Mouse (Mus musculus) T-cell, adult 2 months (primary cell): ENCODE results near the gene Ltf.

Experiments used
- DNase-seq: peaks from one replicate; pipeline ENCODE4 v3.0.0; 2022; ENCODE audit warnings: low spot score

Gene Ltf

DNA sequence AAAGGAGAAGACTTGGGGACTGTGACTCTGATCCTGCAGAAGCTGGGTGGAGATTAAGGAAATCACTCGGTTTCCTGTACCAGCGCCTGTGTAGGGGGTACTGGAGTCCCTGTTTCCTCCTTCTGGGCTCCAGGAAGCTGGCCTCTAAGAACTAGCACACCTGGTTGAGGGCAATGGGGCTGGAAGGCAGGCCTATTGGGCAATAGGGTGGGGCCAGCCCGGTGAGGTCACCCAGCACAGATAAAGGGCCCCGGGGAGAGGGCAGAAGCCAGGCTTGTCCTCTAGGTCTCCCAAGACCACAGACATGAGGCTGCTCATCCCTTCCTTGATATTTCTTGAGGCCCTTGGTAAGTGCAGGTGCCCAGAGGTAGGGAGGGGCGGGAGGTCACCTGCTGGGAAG is at the start of gene Ltf:
Gene Ltf, plus strand, starts transcription at position 250 of the 400 bp plus-strand sequence.
- DNase-seq = no peak

DNA sequence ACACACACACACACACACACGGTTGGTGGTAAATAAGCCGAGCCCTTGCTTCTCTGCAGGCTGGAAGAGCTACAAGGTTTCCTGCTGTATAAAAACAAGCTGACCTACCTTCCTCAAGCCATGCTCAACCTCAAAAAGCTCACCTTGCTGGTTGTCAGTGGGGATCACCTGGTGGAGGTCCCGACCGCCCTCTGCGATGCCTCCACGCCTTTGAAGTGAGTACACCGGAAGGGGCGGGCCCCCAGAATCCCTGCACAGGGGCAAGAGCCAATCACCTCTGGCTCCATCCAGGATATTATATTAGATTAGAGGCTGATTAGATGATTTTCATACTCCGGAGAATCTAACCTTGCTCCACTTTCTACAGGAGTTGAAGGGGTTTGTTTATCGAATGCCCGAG is 39.7 kb upstream of the Ltf start:
- DNase-seq = no peak

DNA sequence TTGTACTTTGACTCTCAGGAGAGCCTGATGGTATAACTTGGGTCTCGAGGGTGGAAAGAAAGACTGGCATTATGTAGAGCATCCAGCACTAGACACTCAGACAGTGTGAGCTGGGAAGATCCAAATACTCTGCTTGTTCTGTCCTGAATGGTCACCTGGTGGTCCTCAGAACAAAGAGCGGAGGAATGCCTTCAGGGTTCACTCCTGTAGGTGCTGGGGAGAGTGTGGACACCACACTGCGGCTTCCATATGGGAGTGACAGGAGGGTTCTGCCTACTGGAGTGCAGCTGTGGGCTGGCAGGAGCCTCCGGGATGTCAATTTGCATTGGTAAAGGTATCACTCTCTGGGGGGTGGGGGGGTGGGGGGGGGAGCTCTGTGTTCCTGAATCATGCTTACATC is 36.7 kb upstream of the Ltf start:
- no peak for DNase-seq

DNA sequence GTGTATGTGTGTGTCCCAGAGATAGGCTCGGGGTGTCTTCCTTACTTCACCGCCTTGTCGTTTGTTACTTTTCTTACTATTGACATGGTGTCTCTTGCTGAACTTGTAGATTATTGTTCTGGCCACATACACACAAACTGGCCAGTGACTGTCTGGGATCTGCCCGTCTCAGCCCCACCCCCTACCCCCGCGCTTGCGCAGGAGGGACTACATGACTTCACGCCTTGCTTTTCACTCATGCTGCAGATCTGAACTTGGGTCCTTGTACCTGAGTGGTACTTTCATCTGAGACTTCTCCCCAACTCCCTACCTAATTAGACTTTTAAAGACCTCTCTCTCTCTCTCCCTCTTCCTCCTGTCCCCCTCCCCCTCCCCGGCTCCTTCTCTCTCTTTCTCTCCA is 35.0 kb upstream of the Ltf start:
- no peak for DNase-seq

DNA sequence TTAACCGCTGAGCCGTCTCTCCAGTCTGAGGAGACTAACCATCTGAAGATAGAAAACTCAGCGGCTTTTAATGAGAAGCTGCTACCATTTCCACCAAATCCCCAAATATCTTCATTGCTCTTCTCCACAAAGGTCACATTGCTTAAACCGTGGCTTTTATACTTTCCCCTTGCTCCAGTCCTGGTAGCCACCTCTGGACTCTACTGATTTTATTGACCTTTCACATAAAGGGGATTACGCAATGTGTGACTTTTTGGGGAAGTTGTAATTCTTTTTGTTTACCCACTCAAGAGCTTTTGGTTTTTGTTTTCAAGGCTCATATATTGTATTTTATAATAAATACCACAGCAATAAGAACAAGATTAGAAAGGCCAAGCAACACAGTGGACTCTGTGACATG is 33.5 kb upstream of the Ltf start:
- no peak for DNase-seq

DNA sequence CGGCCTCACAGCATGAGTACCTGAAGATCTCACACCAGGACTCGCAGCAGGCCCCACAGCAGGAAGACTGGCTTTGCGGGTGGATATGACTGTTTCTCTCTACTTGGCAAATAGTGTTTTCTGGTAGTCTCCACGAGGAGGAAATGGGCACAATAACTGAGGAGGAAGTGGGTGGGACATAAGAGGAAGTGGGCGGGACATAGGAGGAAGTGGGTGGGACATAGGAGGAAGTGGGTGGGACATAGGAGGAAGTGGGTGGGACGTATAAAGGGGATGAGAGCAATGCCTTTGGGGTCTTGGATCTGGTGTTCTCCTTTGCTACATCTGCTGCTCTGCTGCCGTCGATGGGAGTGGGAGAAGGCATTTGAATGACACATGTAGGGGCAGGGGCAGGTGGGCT is 33.1 kb upstream of the Ltf start:
- peak; percentile 31 for DNase-seq

DNA sequence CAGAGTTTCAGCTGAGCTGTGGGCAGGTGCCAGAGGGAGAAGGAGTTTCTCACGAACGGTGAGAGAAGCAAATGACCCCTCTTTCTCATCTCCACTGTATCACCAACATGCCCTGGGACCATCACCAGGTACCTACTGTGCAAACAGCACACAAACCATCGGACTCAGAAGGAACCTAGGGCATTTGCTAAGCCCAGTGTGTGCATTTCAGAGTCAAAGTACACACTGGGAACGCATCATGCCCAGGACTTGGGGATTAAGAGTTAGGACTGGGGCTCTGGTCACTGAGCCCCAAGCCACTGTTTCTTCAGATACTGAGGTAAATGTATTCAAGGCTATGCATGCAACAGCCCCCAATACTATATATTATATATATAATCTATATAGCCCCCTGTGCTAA is 31.7 kb upstream of the Ltf start:
- no peak for DNase-seq

DNA sequence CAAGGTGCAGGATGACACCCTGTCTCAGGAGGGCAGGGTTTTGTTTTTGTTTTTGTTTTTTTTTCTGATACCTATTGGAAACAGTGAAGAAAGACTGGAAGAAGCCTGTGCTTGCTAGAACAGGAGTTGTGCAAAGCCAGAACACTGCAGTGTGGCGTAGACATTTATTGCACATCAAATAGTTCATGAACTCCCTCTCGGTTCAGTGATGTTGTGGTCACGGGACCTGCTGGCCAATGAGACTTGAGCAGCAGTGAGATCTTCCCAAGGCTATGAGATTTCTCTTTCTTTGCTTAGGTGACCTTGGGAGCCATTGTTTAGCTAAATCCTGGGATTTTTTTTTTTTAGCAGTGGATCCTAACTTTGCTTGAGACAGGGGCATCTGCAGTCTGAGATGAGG is 31.0 kb upstream of the Ltf start:
- DNase-seq = no peak

DNA sequence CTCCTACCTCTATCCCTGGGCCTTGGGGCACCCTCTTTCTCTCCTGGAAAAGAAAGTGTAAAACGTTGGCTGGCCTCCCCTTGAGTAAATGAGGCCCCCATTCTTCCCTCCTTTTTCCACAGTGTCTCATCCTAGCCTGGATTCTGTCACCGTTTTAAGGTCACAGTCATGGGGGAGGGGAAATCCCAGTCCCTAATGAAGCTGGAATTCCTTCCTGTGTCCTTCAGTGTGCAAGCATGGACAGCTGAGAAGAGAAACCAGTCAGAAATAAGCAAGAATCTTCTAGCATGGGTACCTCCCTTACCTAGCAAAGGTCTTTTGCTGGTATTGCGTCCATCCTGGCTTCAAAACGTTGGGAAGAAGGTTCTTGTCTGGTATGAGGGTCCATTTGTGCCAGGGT is 29.9 kb upstream of the Ltf start:
- no peak for DNase-seq

DNA sequence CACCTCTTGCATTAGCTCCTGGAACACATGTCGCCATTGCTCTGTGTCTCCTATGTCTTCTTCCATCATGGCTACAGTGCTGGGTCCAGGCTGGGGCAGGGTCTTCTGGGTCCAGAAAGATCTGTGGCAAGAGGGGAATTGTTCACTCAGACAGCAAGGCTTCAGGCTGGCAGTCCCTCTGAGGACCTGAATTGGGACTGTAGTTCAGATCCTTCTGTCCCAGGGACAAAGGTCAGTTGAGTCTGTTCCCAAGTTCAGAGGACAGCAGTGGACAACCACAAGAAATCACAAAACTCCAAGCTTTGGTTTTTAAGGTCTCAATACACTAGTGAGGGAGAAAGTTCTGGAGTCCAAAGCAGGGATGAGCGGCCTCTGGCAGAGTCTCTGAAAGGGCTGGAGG is 29.5 kb upstream of the Ltf start:
- no peak for DNase-seq

DNA sequence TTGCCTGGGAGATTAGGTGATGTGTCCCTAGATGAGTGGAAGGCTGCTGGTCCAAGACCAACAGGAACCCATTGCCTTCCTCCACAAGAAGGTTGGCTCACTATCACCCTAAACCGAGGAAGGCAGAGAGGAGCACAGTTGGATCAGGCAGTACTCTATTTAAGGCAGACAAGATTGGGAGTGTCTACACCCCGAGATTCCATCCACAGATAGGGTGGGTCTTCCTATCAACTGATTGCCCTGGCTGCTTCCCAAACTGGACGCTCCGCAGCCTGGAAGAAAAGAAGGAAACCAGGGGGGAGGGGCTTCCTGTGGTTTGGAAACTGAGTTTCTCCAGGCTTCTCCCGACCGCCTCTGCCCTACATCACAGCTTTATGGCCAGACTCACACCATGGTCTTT is 28.9 kb upstream of the Ltf start, which contains the start of gene Rtp3:
Gene Rtp3, minus strand, starts transcription at position 380 of the 400 bp plus-strand sequence.
- no peak for DNase-seq

DNA sequence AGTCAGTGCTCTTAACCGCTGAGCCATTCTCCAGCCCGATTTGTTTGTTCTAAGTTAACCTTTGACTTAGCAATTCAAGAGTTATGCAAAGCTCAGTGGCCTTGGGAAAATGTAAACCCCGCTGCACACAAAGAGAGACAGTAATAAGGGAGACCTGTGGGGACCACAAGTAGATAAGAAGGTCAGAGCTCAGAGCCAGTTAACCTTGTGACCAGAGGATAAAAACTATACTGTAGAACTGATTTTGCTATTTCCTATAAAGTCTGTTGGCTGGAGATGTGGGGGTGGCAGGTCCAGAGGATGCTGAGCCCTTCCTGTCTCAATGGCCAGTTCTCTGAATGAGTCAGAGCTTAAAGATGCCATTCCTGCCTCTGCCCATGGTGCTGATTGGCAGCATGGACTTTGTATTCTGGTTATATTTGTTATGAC is 25.8 kb upstream of the Ltf start:
- DNase-seq = no peak

DNA sequence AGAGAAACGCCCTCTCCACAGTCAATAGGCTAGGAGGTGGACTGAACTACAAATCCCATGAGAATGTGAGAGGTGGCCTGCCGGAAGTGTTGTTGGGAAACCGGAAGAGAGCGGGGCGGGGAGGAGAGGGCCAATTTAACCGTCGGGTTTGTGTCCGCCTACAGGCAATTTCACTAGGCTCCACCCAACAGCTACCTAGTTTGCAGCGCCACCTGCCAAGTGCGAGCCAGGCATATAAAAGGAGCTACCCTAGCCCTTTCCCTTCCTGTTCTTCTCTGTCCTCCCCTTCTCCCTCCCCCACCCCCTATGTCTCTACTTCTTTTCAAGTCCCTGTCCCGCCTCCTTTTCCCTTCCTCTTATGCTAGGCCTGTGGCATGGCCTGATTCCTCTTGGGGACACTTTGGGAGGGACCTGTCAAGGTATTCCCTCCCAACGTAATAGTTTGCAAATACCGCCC is 24.3 kb upstream of the Ltf start:
- DNase-seq = peak; percentile 84

DNA sequence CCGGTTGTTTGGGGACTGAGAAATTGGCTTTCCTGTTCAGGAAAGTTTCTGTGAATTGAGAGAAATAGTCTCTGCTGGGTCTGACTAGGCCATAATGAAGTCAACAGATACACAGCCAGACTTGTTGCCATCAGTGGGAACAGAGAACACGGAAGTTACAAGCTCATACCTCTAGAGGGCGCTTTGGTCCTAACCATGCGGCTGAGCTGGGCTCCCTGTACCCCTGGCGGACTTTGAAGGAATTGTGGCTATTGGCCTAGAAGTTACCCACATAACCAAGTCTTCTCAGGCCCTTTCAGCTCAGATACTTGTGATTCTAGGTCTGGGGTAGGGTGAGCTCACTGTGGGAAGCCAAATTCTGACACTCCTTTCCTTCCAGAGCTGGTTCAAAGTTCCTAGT is 21.8 kb upstream of the Ltf start:
- peak; percentile 83 for DNase-seq

DNA sequence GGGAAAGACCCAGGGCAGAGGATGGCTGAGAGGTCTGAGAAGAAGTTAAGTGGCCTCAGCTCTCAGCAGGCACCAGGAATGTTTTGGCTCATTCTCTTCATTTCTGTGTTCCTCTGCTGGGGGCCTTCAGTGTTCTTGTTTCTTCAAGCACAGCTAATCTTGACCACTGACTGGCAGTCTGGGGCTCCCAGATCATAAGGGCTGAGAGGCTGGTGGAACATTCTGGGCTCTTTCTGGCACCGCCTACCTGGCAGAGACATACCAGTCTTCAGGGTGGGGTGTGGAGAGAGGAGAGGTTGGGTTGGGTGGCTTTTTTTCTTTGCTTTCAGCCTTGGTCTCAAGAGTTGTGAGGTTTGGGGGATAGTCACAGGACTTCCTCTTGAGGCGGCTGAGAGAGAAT is 20.0 kb upstream of the Ltf start:
- DNase-seq = no peak

DNA sequence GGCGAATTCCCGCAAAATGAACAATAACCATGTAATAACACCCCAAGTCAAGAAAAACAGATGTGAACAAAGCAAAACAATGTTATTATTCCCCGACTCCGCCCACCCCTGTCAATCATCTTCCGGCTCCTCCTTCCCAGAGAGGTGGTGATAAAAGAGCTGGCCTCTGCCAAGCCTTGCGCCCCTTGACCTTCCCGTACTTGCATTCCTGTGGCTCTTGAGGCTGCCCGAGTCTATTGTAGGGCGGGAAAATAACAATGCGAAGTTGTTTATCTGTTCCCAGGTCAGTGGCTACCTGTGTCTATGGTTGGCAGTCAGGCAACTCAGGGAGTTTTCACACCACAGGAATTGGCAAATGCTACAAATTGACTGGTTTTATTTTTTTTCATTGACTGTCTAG is 19.2 kb upstream of the Ltf start:
- no peak for DNase-seq

DNA sequence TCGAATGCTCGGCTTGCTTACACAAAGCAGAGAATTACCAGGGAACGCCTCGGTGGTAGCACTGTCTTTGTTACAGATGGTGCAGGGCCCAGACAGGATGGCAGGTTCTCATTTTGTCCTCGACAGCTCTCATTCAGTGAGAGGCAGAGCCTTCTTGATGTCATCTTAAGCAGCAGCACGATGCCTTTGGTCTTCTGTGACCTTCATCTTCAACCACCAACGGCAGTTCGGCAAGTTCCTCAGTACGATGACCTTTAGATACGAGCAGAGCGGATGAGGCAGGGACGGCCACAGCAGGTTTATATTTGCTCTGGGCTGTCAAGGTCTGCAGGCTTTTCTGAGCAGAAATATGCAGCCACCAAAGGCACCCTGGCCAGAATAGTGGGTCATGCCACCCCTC is 17.4 kb upstream of the Ltf start:
- DNase-seq = no peak

DNA sequence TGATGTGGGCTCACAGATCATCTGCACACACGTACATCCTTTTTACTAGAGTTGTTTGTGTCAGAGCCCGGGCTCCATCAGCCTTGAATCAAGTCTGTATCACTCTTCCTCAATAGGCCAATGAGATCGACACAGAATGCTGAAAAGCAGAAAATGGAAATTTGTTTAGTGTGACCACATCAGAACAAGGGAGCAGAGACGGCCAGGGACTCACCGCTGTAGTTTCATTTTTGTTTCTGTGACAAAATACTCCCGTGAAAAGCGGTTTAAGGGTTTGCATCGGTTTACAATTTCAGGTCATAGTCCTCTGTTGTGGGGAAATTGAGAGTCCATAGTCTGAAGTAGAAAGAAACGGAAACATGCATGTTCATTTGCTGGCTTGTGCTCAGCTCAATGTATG is 15.8 kb upstream of the Ltf start:
- DNase-seq = peak; percentile 51

DNA sequence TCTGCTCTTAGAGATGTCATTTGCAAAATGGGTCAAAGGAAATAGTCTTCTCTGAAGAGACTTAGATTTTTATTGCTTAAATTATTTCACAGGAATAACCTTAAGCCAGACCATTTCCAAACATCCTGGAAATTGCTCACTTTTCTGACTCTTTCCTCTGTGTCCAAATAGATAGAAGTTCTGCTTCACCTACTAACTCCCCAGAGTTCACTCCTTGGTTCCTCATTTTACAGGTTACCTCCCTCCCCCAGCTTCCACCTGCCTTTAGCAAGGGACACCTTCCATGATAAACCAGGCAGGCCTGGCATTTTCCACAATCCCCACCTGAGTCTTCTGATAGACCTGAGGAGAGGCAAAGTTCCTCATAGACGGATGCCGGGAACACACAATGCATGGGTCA is 12.5 kb upstream of the Ltf start:
- no peak for DNase-seq

DNA sequence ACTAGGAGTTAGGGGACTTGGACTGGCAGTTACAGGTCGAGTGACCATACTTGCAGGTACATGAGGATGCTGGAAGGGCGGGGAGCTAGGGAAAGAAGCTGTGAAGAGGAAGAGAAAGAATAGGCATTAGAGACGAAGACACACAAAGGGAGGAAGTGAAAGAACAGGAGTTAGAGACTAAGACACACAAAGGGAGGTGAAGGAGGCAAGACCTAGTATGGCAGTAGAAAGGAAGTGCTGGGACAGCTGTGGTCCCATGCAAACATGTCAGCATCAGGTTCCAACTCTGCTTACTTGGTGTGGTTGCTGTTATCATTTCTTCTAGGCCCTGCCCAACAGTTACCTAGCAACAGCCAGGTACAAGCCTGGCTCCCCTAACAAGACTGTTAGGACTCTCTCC is 9.3 kb upstream of the Ltf start:
- DNase-seq = no peak

DNA sequence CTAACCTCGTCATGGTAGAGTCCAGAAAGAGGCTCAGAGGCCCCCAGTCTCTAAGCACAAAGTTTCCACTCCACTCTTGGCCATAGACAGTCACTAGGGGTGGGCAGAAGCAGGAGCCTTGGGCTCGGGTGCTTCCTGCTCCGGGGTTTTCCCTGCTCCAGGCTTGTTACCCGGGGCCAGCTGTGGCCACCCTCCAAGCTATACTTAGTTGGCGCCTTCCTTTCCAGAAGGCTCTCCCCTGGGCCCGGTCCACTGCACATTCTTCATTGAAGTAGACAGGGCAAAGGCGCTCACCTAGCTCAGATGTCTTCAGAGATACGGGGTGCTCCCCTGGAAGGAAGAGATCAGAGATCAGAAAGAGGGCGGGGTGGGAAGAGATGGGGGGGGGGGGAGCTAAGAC is 7.5 kb upstream of the Ltf start:
- DNase-seq = no peak

DNA sequence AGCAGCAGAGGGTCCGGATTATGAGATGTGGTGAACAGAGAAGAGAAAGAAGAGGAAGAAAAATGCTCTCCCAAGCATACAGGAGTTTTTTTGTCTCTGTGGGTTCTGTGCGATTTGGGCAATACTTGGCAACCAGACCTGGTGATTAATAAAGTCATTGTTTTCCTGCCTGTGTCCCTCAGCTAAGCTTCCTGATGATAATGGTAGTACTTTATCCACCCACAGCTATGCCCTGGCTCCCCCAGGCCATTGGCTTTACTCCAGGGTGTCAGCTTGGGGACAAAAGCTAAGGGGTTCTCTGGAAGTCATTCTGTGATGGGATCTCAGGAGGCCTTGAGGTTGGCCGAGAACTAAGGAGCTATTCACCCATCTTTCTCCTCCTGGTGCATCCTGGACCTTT is 7.0 kb upstream of the Ltf start:
- no peak for DNase-seq

DNA sequence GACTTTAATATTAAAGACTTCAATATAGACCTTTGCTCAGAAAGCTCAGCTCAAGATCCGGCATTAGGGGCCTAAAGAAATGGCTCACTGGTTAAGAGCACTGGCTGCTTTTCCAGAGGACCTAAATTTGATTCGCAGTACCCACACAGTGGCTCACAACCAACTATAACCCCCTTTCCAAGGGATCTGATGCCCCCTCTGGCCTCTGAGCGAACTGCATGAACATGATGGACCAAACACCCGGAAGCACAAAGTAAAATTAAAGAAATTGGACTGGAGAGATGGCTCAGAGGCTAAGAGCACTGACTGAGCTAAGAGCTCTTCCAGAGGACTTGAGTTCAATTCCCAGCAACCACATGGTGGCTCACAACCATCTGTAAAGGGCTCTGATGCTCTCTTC is 3.4 kb upstream of the Ltf start:
- no peak for DNase-seq

DNA sequence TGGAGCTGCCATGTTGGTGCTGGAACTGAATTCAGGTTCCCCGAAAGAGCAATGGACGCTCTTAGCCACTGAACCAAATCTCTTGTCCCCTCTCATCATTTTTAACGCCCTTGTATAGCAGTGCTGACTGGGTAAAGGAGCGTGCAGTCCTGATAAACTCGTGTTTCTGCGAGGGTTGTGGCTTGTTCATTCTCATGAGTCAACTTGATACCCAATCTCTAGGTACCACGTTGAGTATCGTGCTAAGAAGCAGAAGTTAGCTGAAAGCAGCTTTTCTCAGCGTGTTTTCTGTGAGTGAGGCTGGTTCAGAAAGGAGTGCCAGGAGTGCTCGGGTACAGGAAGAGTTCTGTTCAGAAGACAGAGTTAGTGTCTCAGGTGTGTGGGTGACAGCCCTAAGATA is 7.7 kb downstream of the Ltf start:
- DNase-seq = no peak

DNA sequence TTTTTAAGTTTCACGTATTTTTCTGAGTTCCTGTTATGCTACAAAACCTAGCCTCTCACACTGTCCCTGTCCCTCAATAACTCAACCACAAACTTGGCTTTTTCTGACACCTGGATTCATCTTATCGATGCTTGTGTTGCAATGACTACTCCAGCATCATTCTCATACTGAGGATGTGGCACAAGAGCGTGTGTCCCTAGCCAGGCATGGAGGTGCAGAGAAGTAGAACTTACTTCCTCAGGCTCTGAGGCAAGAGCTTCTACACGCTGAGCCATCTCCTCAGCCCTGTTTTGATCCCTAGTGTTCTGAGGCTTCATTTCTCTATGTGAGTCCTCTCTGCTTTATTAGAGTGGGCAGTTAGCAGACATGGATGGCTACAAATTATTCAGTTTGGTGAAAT is 14.6 kb downstream of the Ltf start:
- DNase-seq = no peak
